Mouse (Mus musculus): ENCODE results near the gene Cc2d1a. TPM values are rescaled to one million over a fixed set of nuclear protein-coding genes. Genes with fewer than 3 reads are reported as not detected.

The Cc2d1a gene
- total and polyA plus RNA-seq, 3 experiments: 10.6 to 11.9 (median 11.2) TPM

DNA sequence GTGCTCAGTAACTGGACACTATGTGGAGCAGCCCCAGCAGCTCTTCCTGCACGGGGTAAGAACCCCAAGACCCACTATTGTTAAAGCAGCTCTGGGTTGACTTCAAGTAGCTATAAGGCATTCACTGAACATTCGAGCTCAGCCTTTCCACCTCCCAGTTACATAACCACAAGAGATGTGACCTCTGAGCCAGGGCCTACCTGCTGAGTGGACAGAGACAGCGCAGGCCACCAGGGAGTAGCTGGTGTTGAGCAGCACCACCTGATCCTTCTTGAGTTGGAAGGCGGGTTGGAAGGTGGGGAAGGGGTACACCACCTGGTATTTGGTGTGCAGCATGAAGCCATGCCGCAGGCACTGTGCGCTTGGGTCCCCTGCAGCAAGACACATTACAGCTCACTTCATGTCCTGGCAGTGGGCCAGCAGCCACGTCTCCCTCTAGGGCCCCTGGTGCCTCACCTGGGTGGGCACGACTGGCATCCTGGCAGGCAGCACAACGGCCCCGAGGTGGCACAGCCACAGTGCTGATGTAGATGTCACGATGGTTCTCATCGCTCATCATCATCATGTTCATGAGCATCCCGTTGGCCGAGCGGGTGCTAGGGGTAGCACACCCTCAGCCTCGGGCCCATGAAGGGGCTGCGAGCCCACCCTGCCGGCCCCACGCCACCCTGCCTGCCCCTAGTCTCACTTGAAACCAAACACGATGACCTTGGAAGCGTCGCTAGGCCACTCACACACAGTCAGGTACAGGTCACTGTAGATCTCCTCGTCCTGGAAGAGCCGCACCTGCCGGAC is 46.1 kb downstream of the Cc2d1a start:
- H3K27me3 ChIP-seq (ENCODE audit: control insufficient read depth, insufficient read depth, low read length): no peaks in the 10 kb centered on the region
- peaks cover 1% of the 10 kb centered on the region; the same call in 1 of the 2 replicates for H3K79me2 ChIP-seq (replicated peaks; ENCODE audit: control insufficient read depth, insufficient read depth, low read length)
- H3K9ac ChIP-seq (ENCODE audit: low read depth, low read length): no peak overlapping the region
- peaks cover 5% of the 10 kb centered on the region for H3K4me1 ChIP-seq (ENCODE audit: control insufficient read depth, insufficient read depth, low read length)
- H3K27ac ChIP-seq: no peak overlapping the region
- TF ChIP-seq EP300 (IDR thresholded peaks at IDR 0.05; ENCODE audit: insufficient read depth, low read depth, low read length): no peak
- no peak for TF ChIP-seq CTCF (IDR thresholded peaks at IDR 0.05)
- no peak for TF ChIP-seq POLR2A (IDR thresholded peaks at IDR 0.05; ENCODE audit: insufficient read depth, low read depth, low read length)
- no peak for DNase-seq
- no peak overlapping the region for H3K4me3 ChIP-seq
- no peaks in the 10 kb centered on the region for H3K36me3 ChIP-seq (ENCODE audit: control insufficient read depth, insufficient read depth, low read length)
- intact Hi-C loops (cut with DNase I): no loop called here
- WGBS: 92% methylated on average over 25 of the region's 25 CpGs

GRCm38 (mm10) chr8:84098376-84098775 is 49.4 kb downstream of the Cc2d1a start:
- H3K27ac ChIP-seq: no peak overlapping the region
- DNase-seq: no peak
- no peaks in the 10 kb centered on the region for H3K36me3 ChIP-seq (ENCODE audit: control insufficient read depth, insufficient read depth, low read length)
- no peaks in the 10 kb centered on the region for H3K4me1 ChIP-seq (ENCODE audit: control insufficient read depth, insufficient read depth, low read length)
- 90% methylated on average over 7 of the region's 7 CpGs for WGBS
- H3K79me2 ChIP-seq (replicated peaks; ENCODE audit: control insufficient read depth, insufficient read depth, low read length): no peaks in the 10 kb centered on the region; the same call in 1 of the 2 replicates
- H3K27me3 ChIP-seq (ENCODE audit: control insufficient read depth, insufficient read depth, low read length): no peaks in the 10 kb centered on the region
- no peak for TF ChIP-seq CTCF (IDR thresholded peaks at IDR 0.05)
- TF ChIP-seq POLR2A (IDR thresholded peaks at IDR 0.05; ENCODE audit: insufficient read depth, low read depth, low read length): no peak
- intact Hi-C loops (cut with DNase I): no loop called here
- H3K9ac ChIP-seq (ENCODE audit: low read depth, low read length): no peak overlapping the region
- no peak overlapping the region for H3K4me3 ChIP-seq

- Histone ChIP-seq H3K79me2 (replicated peaks; ENCODE audit: control insufficient read depth, insufficient read depth, low read length) (no peaks in the 10 kb centered on the region), H3K27me3 (ENCODE audit: control insufficient read depth, insufficient read depth, low read length) (no peaks in the 10 kb centered on the region), H3K9ac (ENCODE audit: low read depth, low read length) (no peak overlapping the region), H3K4me3 (no peak overlapping the region), H3K36me3 (ENCODE audit: control insufficient read depth, insufficient read depth, low read length) (no peaks in the 10 kb centered on the region), H3K4me1 (ENCODE audit: control insufficient read depth, insufficient read depth, low read length) (no peaks in the 10 kb centered on the region), H3K27ac (no peak overlapping the region)
- WGBS: 74% methylated on average over 8 of the region's 8 CpGs
- no peak for DNase-seq
- TF ChIP-seq EP300 (IDR thresholded peaks at IDR 0.05; ENCODE audit: insufficient read depth, low read depth, low read length) (no peak), CTCF (IDR thresholded peaks at IDR 0.05) (no peak), POLR2A (IDR thresholded peaks at IDR 0.05; ENCODE audit: insufficient read depth, low read depth, low read length) (no peak)
- intact Hi-C loops (cut with DNase I): no loop called here
These were observed 51.7 kb downstream of the Cc2d1a start for GRCm38 (mm10) chr8:84096061-84096460.

GRCm38 (mm10) chr8:84090585-84090984 is 57.2 kb downstream of the Cc2d1a start:
- no peak for TF ChIP-seq CTCF (IDR thresholded peaks at IDR 0.05)
- peak; percentile 76; the same call in 1 of the 2 replicates for TF ChIP-seq EP300 (IDR thresholded peaks at IDR 0.05; ENCODE audit: insufficient read depth, low read depth, low read length)
- no peak overlapping the region for H3K9ac ChIP-seq (ENCODE audit: low read depth, low read length)
- no peak overlapping the region for H3K27ac ChIP-seq
- no peaks in the 10 kb centered on the region for H3K27me3 ChIP-seq (ENCODE audit: control insufficient read depth, insufficient read depth, low read length)
- 64% methylated on average over 8 of the region's 8 CpGs for WGBS
- peaks cover 2% of the 10 kb centered on the region; the same call in 1 of the 2 replicates for H3K4me1 ChIP-seq (ENCODE audit: control insufficient read depth, insufficient read depth, low read length)
- no peaks in the 10 kb centered on the region for H3K36me3 ChIP-seq (ENCODE audit: control insufficient read depth, insufficient read depth, low read length)
- H3K79me2 ChIP-seq (replicated peaks; ENCODE audit: control insufficient read depth, insufficient read depth, low read length): no peaks in the 10 kb centered on the region
- DNase-seq: peak in 1 of 2 experiments; percentile 59
- no peak overlapping the region for H3K4me3 ChIP-seq
- intact Hi-C loops (cut with DNase I): no loop called here

DNA sequence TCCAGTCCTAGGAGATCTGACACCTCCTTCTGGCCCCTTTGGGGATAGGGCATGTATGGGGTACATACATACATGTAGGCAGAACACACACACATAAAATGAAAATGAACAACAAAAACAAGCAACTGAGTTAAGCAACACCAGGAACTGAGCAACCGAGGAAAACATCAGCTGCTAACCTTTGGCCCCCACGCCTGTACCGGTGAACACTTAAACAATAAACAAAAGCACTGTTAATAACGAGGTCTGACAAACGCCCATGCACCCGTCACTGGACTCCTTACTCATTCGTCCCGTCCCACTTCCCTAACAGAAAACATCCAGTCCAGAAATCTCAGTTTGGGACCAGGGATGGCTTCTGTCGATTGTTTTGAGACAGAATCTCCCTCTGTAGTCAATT is 58.5 kb downstream of the Cc2d1a start:
- 82% methylated on average over 9 of the region's 9 CpGs for WGBS
- intact Hi-C loops (cut with DNase I): no loop called here
- TF ChIP-seq POLR2A (IDR thresholded peaks at IDR 0.05; ENCODE audit: insufficient read depth, low read depth, low read length) (no peak), CTCF (IDR thresholded peaks at IDR 0.05) (no peak), EP300 (IDR thresholded peaks at IDR 0.05; ENCODE audit: insufficient read depth, low read depth, low read length) (no peak)
- H3K27ac ChIP-seq: no peak overlapping the region
- peaks cover 2% of the 10 kb centered on the region; the same call in 1 of the 2 replicates for H3K4me1 ChIP-seq (ENCODE audit: control insufficient read depth, insufficient read depth, low read length)
- no peak overlapping the region for H3K9ac ChIP-seq (ENCODE audit: low read depth, low read length)
- H3K36me3 ChIP-seq (ENCODE audit: control insufficient read depth, insufficient read depth, low read length): no peaks in the 10 kb centered on the region
- H3K79me2 ChIP-seq (replicated peaks; ENCODE audit: control insufficient read depth, insufficient read depth, low read length): no peaks in the 10 kb centered on the region
- H3K27me3 ChIP-seq (ENCODE audit: control insufficient read depth, insufficient read depth, low read length): no peaks in the 10 kb centered on the region
- DNase-seq: no peak
- no peak overlapping the region for H3K4me3 ChIP-seq

- intact Hi-C loops (cut with DNase I): no loop called here
- H3K4me3 ChIP-seq: no peak overlapping the region
- no peak for DNase-seq
- no peaks in the 10 kb centered on the region for H3K27me3 ChIP-seq (ENCODE audit: control insufficient read depth, insufficient read depth, low read length)
- no peak overlapping the region for H3K9ac ChIP-seq (ENCODE audit: low read depth, low read length)
- WGBS: 93% methylated on average over 14 of the region's 14 CpGs
- H3K79me2 ChIP-seq (replicated peaks; ENCODE audit: control insufficient read depth, insufficient read depth, low read length): no peaks in the 10 kb centered on the region
- TF ChIP-seq EP300 (IDR thresholded peaks at IDR 0.05; ENCODE audit: insufficient read depth, low read depth, low read length) (no peak), POLR2A (IDR thresholded peaks at IDR 0.05; ENCODE audit: insufficient read depth, low read depth, low read length) (no peak), CTCF (IDR thresholded peaks at IDR 0.05) (no peak)
- peaks cover 3% of the 10 kb centered on the region; the same call in 1 of the 2 replicates for H3K4me1 ChIP-seq (ENCODE audit: control insufficient read depth, insufficient read depth, low read length)
- no peaks in the 10 kb centered on the region for H3K36me3 ChIP-seq (ENCODE audit: control insufficient read depth, insufficient read depth, low read length)
- no peak overlapping the region for H3K27ac ChIP-seq
These were observed 59.9 kb downstream of the Cc2d1a start for GRCm38 (mm10) chr8:84087821-84088220.

All from heart, adult 2 months (tissue).